Mouse (Mus musculus) lung, postnatal 36 days (tissue): Measurements from ENCODE around the gene Bcor.
A peak's percentile ranks its signal among the peaks of the same experiment; 100 is the strongest.

Source experiments
- DNase-seq: peaks from one replicate; pipeline ENCODE4 v3.0.0; 2022; ENCODE audit warnings: mixed read lengths

The Bcor gene

GRCm38 (mm10) chrX:12126408-12127105 lies 33.6 kb downstream of the Bcor start:
- no peak for DNase-seq

- no peak for DNase-seq
Observed at GRCm38 (mm10) chrX:12124571-12124970, 35.6 kb downstream of the Bcor start.

DNA sequence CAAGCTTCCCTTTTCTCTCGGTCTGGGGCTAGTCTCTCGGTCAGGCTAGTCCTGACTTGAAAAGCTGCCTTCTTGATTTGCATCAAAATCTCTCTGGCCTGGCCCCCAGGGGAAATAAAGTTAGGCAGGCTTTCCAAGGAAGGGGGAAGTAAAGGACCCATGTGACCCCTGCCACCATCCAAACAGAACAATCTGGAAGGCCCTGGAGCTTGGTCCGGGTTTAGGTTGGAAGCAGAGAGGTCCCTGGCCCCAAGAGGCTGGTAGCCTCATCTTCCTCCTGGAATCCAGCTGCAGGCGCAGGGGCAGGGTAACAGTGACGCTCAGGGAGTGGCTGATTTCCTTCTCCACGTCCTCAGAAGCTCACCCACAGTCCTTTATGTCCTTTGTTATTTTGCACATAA lies 36.5 kb downstream of the Bcor start:
- DNase-seq, result no peak

DNA sequence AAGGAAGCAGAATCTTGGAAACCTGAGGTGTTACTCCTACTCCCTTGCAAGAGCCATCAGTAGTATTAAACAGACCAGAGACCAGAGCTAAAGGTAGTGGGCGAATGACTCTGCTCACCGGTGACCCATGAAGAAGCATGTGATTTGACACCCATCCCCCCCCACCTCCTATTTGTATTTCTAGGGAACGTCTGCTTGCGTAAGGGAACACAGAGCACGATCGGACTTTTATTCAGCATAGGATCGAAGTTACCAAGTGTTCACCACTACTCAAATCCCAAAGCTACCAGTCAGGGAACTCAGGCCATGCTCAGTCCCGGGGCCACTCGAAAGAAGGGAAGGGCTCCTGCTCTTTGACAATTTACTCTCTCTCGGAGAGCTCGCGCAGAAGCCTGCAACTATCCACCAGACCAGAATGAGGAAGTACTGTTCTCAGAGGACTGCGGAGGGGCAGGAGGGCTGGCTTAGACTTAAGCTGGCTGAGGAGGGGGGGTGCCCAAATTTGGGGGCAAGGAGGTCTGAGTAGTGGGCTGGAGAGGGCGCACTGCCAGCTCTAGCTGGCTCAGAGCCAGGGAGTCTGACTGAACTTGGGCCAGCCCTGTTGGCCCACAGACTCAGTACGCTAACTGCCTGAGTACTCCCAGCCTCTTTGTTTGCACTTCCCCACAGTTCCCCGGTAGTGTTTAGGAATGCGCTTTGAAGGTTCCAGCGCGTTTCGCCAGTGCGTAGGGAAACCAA lies 37.4 kb downstream of the Bcor start:
- peak; percentile 61 for DNase-seq

GRCm38 (mm10) chrX:12119476-12119875 lies 40.7 kb downstream of the Bcor start:
- DNase-seq, result no peak

DNA sequence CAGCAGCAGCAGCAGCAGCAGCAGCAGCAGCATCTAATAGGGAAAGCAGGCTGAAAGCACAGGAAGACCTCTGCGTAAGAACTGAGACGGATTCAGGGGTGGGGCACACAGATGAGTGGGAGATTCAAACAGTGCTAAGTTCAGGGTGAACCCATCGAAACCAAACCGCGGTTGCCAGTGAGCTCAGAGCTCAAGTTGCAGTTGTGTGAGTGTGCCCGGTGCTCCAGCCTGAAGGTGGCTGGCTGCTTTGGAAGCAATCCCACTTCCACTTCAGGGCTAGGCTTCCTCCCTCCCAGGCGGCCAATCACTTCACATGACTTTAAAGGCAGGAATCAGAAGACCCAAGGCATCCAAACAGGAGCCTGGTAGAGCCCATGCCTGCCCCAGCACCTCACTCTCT lies 44.0 kb downstream of the Bcor start:
- peak; percentile 56 for DNase-seq

GRCm38 (mm10) chrX:12112166-12112565 lies 48.0 kb downstream of the Bcor start:
- no peak for DNase-seq

GRCm38 (mm10) chrX:12110518-12110917 lies 49.6 kb downstream of the Bcor start:
- DNase-seq, result no peak

GRCm38 (mm10) chrX:12105358-12105757 lies 54.8 kb downstream of the Bcor start:
- no peak for DNase-seq

GRCm38 (mm10) chrX:12096783-12097526 lies 63.2 kb downstream of the Bcor start:
- no peak for DNase-seq

- DNase-seq, result no peak
Observed at GRCm38 (mm10) chrX:12093371-12093770, 66.8 kb downstream of the Bcor start.

- DNase-seq, result peak; percentile 48
Observed at GRCm38 (mm10) chrX:12091431-12092061, 68.6 kb downstream of the Bcor start.

- DNase-seq, result peak; percentile 76
Observed at GRCm38 (mm10) chrX:12090871-12091404, 69.2 kb downstream of the Bcor start.

- DNase-seq, result no peak
Observed at GRCm38 (mm10) chrX:12090151-12090870, 69.8 kb downstream of the Bcor start.

DNA sequence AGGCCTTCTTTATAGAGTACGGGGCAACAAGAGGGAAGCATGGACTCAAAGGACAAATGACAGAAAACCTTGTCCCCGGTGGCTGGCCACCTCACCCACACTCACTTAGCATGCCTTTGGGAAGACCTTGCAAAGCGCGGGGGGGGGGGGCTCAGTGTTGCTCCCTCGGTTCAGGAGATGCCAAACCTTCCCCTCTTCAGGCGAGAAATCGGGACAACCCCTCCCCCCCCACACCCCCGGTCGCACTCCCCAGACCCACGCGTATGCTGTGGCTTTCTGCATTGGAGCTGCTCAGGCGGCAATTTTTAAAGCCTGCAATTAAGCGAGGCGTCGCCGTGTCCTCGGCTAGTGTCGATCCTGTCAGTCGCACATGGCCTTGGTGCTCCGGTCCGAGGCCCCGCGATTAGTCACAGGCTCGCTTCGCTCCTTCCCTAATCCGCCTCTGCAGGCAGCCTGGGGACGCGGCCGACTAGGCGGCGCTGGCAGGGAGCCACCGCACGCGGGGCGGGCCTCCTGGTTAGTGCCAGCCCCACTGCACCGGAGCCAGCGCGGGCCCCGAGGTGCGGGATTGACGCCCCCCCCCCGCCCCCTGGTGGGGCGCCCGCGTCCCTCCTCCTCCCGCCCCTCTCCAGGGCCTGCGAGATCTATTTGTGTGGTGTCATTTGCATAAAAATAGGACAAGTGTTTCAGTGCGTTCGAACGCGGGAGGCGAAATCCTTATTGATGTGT lies 70.6 kb downstream of the Bcor start:
- peak; percentile 50 for DNase-seq

DNA sequence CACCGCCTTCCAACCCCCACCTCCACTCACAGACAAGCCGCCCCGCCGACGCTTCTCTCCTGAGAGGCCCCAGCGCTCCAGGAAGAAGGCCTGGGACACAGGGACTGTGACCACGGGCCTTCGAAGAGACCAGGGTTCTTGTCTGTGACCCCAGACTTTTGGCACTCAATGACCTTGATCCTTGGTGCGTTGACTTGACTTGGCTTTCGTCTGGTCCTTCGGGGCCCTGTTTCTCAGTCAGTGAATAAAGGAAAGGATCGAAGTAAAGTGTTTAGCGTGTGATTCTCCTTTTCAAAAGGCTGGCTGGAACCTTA lies 71.2 kb downstream of the Bcor start:
- DNase-seq, result no peak

- peak; percentile 79 for DNase-seq
Observed at GRCm38 (mm10) chrX:12088301-12089026, 71.7 kb downstream of the Bcor start.

DNA sequence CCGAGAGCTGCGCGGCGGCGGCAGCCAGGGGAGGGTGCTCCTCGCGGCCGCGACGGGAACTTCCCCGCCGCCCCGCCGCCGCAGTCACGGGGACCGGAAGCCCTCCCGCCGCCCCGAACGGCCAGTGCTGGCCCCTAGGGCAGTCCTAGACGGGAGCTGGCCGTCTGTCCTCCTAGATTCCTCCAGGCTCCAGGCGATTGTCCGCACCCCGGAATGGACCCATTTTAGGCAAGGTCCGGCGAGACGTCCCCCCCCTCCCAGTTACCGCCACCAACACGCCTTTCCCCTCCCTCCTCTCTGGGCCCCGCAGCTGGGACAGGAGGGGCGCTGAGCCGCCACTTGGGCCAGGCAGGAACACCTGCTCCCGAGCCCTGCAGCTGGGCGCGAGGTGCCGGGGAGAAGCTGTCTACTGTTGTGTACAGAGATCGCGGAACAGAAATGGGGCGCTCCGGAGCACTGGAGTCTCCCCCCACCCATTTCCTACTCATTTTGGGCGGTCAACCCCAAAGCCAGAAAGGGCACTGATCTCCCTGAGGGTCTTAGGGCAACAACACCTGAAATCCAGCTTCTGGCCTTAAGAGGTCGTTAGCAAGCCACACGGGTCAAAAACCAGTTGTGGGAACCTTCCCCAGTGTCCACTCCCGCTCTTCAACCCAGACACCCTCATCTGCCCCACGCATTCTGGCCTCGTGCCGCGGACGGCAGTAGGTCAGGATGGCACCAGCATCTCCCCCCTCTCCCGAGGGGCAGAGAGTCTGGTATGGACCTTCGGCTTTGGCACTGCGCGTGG lies 72.4 kb downstream of the Bcor start:
- peak; percentile 56 for DNase-seq

DNA sequence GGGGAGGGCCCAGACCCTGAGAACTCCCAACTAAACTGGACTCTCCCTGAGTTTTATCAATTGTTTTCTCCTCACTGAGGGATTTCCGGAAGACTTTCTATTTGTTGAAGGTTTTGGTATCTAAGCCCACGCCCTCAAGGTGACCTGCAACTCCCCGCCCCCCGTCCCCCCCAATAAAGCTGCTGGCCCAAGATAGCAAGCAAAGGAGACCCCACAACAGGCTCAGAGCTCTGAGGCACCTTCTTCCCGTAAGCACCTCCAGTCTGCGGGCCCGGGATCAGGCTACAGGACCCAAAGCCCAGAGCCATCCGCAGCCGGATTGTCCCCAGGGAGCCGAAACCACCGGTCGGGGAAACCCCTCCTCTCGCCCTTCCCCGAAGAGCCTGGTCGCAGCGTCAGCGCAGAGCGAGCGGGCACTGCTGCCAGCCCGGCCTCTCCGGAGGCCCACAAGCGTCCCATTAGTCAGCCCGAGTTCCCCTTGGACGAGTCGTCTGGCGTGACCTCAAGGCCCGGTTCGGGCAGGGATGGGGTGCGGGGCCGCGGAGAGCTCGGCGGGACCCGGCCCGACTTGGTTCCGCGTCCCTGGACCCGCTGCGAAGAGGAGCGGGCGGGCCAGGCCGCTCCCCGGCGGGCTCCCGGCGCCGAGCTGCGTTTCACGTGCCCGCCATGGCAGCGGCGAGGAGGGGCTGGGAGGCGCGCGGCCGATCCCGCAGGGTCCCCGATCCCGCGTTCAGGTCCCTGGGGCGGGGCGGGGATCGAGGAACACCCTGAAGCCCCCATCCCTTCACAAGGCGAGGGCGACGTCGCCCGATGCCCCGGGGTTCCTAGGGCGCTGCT lies 73.3 kb downstream of the Bcor start:
- peak; percentile 41 for DNase-seq
